Mouse (Mus musculus) bone marrow, adult 2 months (tissue): ENCODE results near the gene Uox. TPM values are rescaled to one million over a fixed set of nuclear protein-coding genes. Genes with fewer than 3 reads are reported as not detected.

ENCODE experiments used
- H3K27ac ChIP-seq: fragments of 200-500 bp; 2 replicates; pipeline ENCODE4 v1.5.1; 2012; ENCODE audit warnings: low read depth, mild to moderate bottlenecking, control low read depth, inconsistent platforms, low read length; ENCODE audit not compliant: control insufficient read depth, poor library complexity, insufficient read depth
- H3K4me1 ChIP-seq: fragments of 200-500 bp; 2 replicates; pipeline ENCODE4 v1.6.1; 2011; ENCODE audit warnings: low read length; ENCODE audit not compliant: control insufficient read depth, insufficient read depth
- H3K4me3 ChIP-seq: fragments of 200-500 bp; replicated peaks from 2 replicates; pipeline ENCODE3; 2011; ENCODE audit warnings: mild to moderate bottlenecking, low read depth, low read length, control low read depth; ENCODE audit not compliant: control insufficient read depth
- CTCF ChIP-seq: fragments of 200-500 bp; IDR thresholded peaks from 2 replicates; pipeline ENCODE4 v1.5.1; 2011; ENCODE audit warnings: low read length, control low read depth; ENCODE audit not compliant: control insufficient read depth, insufficient read depth
- POLR2A ChIP-seq: fragments of 200-500 bp; IDR thresholded peaks from 2 replicates; pipeline ENCODE4 v1.6.1; 2011; ENCODE audit warnings: low read depth, mild to moderate bottlenecking, control low read depth, low read length, borderline replicate concordance; ENCODE audit not compliant: control insufficient read depth
- WGBS: fragments of 180-500 bp; shearing (Covaris S2); methylation state at CpG from one replicate; pipeline ENCODE4 v1.1.7; 2018; 5-methylcytosine and 5-hydroxymethylcytosine counted together
- polyA plus RNA-seq: library from polyadenylated mRNA; stranded (reverse); fragments of >200 nt; gene quantifications from 2 replicates; pipeline ENCODE4 v1.2.4, GENCODE M21; 2011; ENCODE audit warnings: low replicate concordance; ENCODE audit not compliant: missing spikeins, insufficient read depth, insufficient read length

The Uox gene
- polyA plus RNA-seq, 1 experiment: 3.8 TPM

GRCm38 (mm10) chr3:146554816-146555215 is 15.4 kb upstream of the Uox start:
- TF ChIP-seq POLR2A (no peak), CTCF (no peak)
- no peak overlapping the region for H3K27ac ChIP-seq
- WGBS: 80% methylated on average over 7 of the region's 7 CpGs
- no peaks in the 10 kb centered on the region for H3K4me1 ChIP-seq
- H3K4me3 ChIP-seq: no peak overlapping the region

- Histone ChIP-seq H3K4me1 (no peaks in the 10 kb centered on the region), H3K27ac (no peak overlapping the region), H3K4me3 (no peak overlapping the region)
- WGBS: 84% methylated on average over 1 of the region's 1 CpGs
- no peak for TF ChIP-seq CTCF
- TF ChIP-seq POLR2A: no peak
Measured at GRCm38 (mm10) chr3:146556567-146556966, 13.7 kb upstream of the Uox start.

DNA sequence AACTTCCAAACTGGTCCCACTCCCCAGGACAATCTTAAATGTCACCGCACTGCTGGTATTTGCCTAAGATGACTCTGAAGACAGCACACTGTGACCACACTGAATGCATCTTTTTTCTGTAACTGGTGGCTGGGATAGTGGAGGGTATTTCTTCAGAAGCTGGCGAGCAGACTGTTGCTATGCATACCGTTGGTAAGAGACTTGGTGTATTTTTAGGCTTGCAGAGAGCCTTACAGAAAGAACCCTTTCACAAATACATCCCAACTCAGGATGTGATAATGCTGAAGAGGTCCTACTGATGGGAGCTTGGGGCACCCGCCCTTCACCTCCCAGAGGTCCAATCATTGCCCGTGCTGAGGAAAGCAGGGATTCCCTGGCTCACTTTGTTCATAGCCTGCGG is 12.7 kb upstream of the Uox start:
- Histone ChIP-seq H3K4me3 (no peak overlapping the region), H3K27ac (no peak overlapping the region), H3K4me1 (no peaks in the 10 kb centered on the region)
- no peak for TF ChIP-seq POLR2A
- no peak for TF ChIP-seq CTCF
- WGBS: 84% methylated on average over 6 of the region's 6 CpGs

DNA sequence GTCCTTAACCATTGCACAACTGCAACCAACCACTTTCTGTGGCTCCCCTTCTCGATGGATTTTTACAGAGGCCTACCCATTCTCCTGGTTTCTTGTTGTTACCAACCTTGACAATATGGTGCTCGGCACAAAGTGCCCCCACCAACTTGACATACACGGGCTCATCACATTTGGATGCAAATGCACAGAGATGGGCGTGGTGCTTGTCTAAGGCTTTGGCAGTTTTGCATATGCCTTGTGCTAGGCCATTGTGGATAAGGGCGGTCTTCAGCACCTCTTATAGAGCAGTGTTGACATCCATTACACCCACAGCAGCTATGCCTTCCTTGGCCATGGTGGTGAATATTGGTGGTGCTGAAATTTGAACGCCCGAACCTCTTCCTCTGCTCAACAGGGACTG is 7.3 kb upstream of the Uox start:
- H3K4me1 ChIP-seq: no peaks in the 10 kb centered on the region

GRCm38 (mm10) chr3:146564268-146565064 is 5.8 kb upstream of the Uox start:
- Histone ChIP-seq H3K4me3 (no peak overlapping the region), H3K4me1 (no peaks in the 10 kb centered on the region), H3K27ac (no peak overlapping the region)
- TF ChIP-seq POLR2A: no peak
- peak; percentile 49 for TF ChIP-seq CTCF
- WGBS: 40% methylated on average over 14 of the region's 14 CpGs

More for the DNA sequence above, 7.3 kb upstream of the Uox start:
- 72% methylated on average over 7 of the region's 7 CpGs for WGBS
- Histone ChIP-seq H3K27ac (no peak overlapping the region), H3K4me3 (no peak overlapping the region)
- TF ChIP-seq POLR2A: no peak
- no peak for TF ChIP-seq CTCF

DNA sequence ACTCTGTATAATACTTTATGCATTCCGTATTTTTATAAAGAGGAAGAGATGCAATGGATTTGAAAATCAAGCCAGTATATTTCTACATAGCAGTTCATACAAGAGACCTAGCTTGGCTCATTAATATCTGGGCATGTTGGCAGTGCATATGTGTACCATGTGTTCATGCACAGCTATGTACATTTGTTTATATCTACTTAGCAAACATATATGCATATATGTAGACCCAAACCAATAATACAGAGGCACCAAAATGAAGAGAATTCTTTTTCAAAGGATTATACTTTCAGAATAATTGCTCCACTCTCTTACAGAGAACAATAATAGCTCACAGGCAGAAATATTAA is 5.2 kb upstream of the Uox start:
- no peak for TF ChIP-seq CTCF
- TF ChIP-seq POLR2A: no peak
- Histone ChIP-seq H3K4me3 (no peak overlapping the region), H3K27ac (no peak overlapping the region), H3K4me1 (no peaks in the 10 kb centered on the region)
- 87% methylated on average over 1 of the region's 1 CpGs for WGBS

GRCm38 (mm10) chr3:146567366-146567765 is 2.9 kb upstream of the Uox start:
- H3K27ac ChIP-seq: no peak overlapping the region
- no peak for TF ChIP-seq CTCF
- no peak for TF ChIP-seq POLR2A
- no peak overlapping the region for H3K4me3 ChIP-seq
- WGBS: 78% methylated on average over 7 of the region's 7 CpGs
- H3K4me1 ChIP-seq: no peaks in the 10 kb centered on the region; the same call in 1 of the 2 replicates

DNA sequence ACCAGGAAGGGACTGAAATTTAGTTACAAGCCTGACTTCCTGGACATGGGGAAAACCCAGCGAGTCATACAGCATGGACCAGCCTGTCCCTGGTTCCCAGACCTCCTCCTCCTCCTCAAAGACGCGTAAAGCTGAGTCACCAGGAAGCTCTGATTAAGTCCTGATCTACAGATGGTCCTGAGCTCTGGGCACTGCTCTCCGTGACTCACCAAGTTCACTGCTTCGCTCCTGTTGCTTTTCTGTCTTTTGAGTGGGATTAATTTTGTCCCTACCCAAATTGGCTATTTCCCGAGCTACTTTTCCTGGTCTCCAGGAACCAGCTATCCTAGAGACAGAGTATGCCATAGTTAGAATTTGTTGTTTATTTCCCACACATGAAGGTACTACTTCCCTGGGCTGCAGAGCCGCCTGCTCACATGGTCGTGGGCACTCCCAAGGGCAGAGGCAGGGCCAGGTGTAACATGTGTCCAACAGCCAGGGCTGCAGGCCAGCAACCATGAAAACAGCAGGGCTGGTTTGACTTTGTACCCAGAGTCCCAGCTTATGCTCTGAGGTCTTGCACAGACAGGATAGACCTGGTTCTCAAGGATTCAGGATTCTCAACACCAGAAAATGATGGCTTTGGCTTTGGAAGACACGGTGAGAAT is 2.2 kb upstream of the Uox start:
- Histone ChIP-seq H3K4me1 (no peaks in the 10 kb centered on the region; the same call in 1 of the 2 replicates), H3K27ac (no peak overlapping the region), H3K4me3 (no peak overlapping the region)
- WGBS: 52% methylated on average over 9 of the region's 9 CpGs
- no peak for TF ChIP-seq POLR2A
- no peak for TF ChIP-seq CTCF

DNA sequence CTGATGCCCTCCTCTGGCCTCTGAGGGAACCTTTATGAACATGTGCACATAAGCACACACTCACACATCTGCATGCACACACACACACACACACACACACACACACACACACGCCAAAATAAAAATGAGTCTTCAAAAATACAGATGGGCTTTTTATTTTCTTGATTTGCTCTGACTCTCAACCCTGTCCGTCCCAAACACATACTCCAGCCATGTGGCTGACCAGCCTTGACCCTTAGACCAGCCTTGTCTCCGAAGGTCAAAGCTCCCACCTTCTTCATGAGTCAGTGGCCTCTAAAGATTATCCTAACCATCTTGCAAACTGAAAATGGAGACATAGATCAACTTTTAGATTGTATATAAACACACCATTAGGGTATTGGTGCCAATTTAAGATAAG is 632 bp upstream of the Uox start:
- 74% methylated on average over 3 of the region's 3 CpGs for WGBS
- no peak overlapping the region for H3K4me3 ChIP-seq
- no peak for TF ChIP-seq POLR2A
- no peak overlapping the region for H3K27ac ChIP-seq
- H3K4me1 ChIP-seq: no peaks in the 10 kb centered on the region; the same call in 1 of the 2 replicates
